Mouse (Mus musculus) G1E (cell line): ENCODE measurements around the gene Isg15. TPM values are rescaled to one million over a fixed set of nuclear protein-coding genes. Genes with fewer than 3 reads are reported as not detected.
"Not testable (repeated sequence)": the region's sequence is repeated elsewhere in the genome, so short reads cannot be mapped to it uniquely, and the experiment has no call there.

Source experiments
- ATAC-seq: 2 replicates; pipeline ENCODE4 v1.8.0; 2016; ENCODE audit warnings: mild to moderate bottlenecking; ENCODE audit not compliant: insufficient number of reproducible peaks, poor library complexity, low FRiP score, severe bottlenecking; ENCODE audit errors: extremely low read depth
- DNase-seq: peaks from one replicate; pipeline ENCODE4 v3.0.0; 2012; ENCODE audit warnings: low spot score
- H3K27me3 ChIP-seq: 2 replicates; pipeline ENCODE4 v1.6.1; 2012; ENCODE audit warnings: mild to moderate bottlenecking, low read length, inconsistent platforms; ENCODE audit not compliant: insufficient read depth
- H3K36me3 ChIP-seq: replicated peaks from 2 replicates; pipeline ENCODE3; 2012; ENCODE audit warnings: mild to moderate bottlenecking, inconsistent platforms
- H3K4me1 ChIP-seq: 2 replicates; pipeline ENCODE4 v1.6.1; 2012; ENCODE audit warnings: low read depth, low read length, inconsistent platforms, mixed read lengths; ENCODE audit not compliant: insufficient read depth
- H3K4me3 ChIP-seq: 2 replicates; pipeline ENCODE4 v1.5.1; 2012; ENCODE audit warnings: low read depth, mild to moderate bottlenecking, inconsistent platforms, low read length, moderate library complexity, mixed read lengths
- H3K9me3 ChIP-seq: replicated peaks from 2 replicates; pipeline ENCODE4 v1.6.1; 2012; ENCODE audit warnings: inconsistent platforms
- CTCF ChIP-seq: IDR thresholded peaks from 2 replicates; pipeline ENCODE4 v1.5.1; 2012; ENCODE audit warnings: low read depth, low read length, inconsistent platforms, mixed read lengths
- GATA1 ChIP-seq: IDR thresholded peaks from 2 replicates; pipeline ENCODE4 v1.6.1; 2012; ENCODE audit warnings: borderline replicate concordance, low read length, inconsistent platforms, mixed read lengths
- GATA2 ChIP-seq: IDR thresholded peaks from 2 replicates; pipeline ENCODE4 v1.6.1; 2012; ENCODE audit warnings: low read depth, low read length, inconsistent platforms, borderline replicate concordance
- POLR2AphosphoS5 ChIP-seq: IDR thresholded peaks from 2 replicates; pipeline ENCODE4 v1.6.1; 2012; ENCODE audit warnings: low read depth, low read length, inconsistent platforms; ENCODE audit not compliant: insufficient replicate concordance
- TAL1 ChIP-seq: conservative IDR thresholded peaks from 2 replicates; pipeline ENCODE4 v1.6.1; 2012; ENCODE audit warnings: low read depth, low read length, inconsistent platforms, mixed read lengths
- polyA plus RNA-seq: library from polyadenylated mRNA; stranded (reverse); fragments of >175 nt; gene quantifications from 2 replicates; pipeline ENCODE4 v1.2.3, GENCODE M21; 2012
- total RNA-seq, 2 experiments: library from RNA; stranded (forward) in 1 of 2; stranded (reverse) in 1 of 2; fragments of 200-1000 nt in 1 of 2; fragments of >200 nt in 1 of 2; fragmentation: Nextera tagmentation in 1 of 2; gene quantifications; 2 replicates each; pipeline ENCODE4 v1.2.3; 2014 to 2017

Gene Isg15
- total and polyA plus RNA-seq, 3 experiments, result 0.16 TPM; not detected in 1

DNA sequence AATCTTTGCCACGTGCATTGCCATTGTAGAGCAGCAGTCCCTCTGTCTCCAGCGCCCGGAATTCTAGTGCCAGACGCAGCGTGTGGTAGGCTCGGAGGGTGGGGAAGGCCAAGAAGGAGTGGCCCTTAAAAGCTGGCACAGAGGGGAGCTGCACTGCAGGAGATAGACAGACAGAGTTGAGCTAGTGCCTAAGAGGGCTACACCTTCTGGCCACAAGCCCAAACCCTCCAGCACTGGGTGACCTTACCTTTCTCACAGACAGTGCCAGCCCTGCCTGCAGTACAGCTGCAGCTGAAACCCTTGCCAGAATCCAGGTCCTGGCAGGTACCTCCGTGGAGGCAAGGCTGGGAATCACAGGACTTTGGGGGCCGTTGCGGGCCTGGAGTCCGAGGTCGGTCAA lies 28.8 kb downstream of the Isg15 start:
- DNase-seq (no peak), ATAC-seq (no peak)
- H3K9me3 ChIP-seq, result peaks cover 72% of the 10 kb centered on the region
- no peaks in the 10 kb centered on the region for H3K4me1 ChIP-seq
- TF ChIP-seq GATA2, result no peak
- TF ChIP-seq TAL1, result no peak
- TF ChIP-seq GATA1, result no peak
- no peak for TF ChIP-seq POLR2AphosphoS5
- TF ChIP-seq CTCF, result no peak
- H3K27me3 ChIP-seq, result no peaks in the 10 kb centered on the region; the same call in 1 of the 2 replicates
- no peak overlapping the region for H3K4me3 ChIP-seq
- no peaks in the 10 kb centered on the region for H3K36me3 ChIP-seq

DNA sequence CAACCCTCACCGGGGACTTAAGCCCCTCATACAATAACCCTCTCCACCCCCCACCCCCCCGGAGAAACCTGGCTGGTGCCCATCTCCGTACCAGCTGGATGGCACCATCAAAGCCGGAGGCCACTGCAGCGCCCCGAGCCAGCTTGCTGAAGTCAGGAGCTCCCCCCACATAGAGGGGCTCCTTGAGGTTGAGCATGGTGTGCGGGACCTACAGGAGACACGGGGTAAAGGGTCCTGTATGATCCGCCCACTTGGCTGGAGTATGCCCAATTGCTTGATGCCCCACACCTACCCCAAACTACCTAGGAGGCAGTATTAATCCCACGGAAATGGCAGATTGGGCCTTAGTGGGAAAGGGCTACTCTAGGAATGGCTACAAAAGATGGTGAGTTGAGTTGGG lies 31.5 kb downstream of the Isg15 start:
- no peak for ATAC-seq
- DNase-seq, result no peak
- TF ChIP-seq TAL1, result no peak
- no peak for TF ChIP-seq GATA2
- no peak for TF ChIP-seq CTCF
- no peak for TF ChIP-seq POLR2AphosphoS5
- TF ChIP-seq GATA1, result no peak

DNA sequence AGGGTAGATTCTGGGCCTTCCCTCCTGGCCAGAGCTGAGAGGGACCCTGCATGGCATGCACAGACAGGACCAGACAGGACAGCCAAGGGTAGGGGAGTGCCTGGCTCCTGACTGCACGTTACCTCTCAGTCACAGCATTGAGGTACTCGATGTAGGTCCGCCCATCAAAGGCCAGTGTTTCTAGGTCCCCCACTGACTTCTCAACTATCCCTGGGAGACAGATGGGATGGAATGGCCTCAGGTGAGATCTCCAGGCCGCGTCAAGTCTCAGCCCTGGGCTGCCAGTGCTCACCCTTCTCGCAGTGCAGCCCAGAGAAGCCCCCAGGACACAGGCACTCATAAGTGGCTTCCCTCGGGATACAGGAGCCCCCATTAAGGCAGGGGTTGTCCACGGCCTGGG lies 32.0 kb downstream of the Isg15 start:
- no peak overlapping the region for H3K4me3 ChIP-seq
- H3K27me3 ChIP-seq, result peaks cover 2% of the 10 kb centered on the region; the same call in 1 of the 2 replicates
- no peak for DNase-seq
- TF ChIP-seq TAL1, result no peak
- TF ChIP-seq GATA2, result no peak
- H3K4me1 ChIP-seq, result no peaks in the 10 kb centered on the region
- no peaks in the 10 kb centered on the region for H3K36me3 ChIP-seq
- no peak for ATAC-seq
- peaks cover 51% of the 10 kb centered on the region for H3K9me3 ChIP-seq

More for the DNA sequence above, 31.5 kb downstream of the Isg15 start:
- H3K9me3 ChIP-seq, result peaks cover 53% of the 10 kb centered on the region
- no peaks in the 10 kb centered on the region for H3K4me1 ChIP-seq
- H3K36me3 ChIP-seq, result no peaks in the 10 kb centered on the region
- H3K27me3 ChIP-seq, result peaks cover 2% of the 10 kb centered on the region; the same call in 1 of the 2 replicates
- no peak overlapping the region for H3K4me3 ChIP-seq

DNA sequence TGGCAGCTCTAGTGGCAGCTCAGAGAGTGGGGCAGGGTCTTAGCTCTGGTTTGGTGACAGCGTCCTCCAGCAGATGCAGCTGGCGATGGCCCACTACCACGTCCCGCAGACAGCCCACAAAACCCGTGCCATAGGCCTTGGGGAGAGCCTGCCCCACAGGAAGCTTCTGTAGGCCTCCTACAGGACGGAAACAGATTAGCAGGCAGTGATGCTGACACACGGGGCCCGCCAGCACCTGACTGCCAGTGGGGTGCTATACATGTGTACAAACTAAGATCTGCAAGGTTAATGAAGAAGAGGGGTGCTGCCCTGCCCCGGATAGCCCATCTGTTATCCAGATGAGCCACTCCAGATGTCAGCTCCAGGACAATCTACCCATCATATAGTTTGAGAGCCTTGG lies 34.1 kb downstream of the Isg15 start:
- peaks cover 2% of the 10 kb centered on the region; the same call in 1 of the 2 replicates for H3K27me3 ChIP-seq
- DNase-seq, result no peak
- no peak for ATAC-seq
- H3K4me3 ChIP-seq, result no peak overlapping the region
- no peaks in the 10 kb centered on the region for H3K4me1 ChIP-seq
- peaks cover 48% of the 10 kb centered on the region for H3K9me3 ChIP-seq
- H3K36me3 ChIP-seq, result no peaks in the 10 kb centered on the region
- TF ChIP-seq GATA1 (no peak), CTCF (no peak), POLR2AphosphoS5 (no peak), GATA2 (no peak), TAL1 (no peak)

GRCm38 (mm10) chr4:156154771-156155170 lies 45.8 kb downstream of the Isg15 start:
- Histone ChIP-seq H3K4me3 (no peak overlapping the region), H3K4me1 (no peaks in the 10 kb centered on the region), H3K9me3 (peaks cover 33% of the 10 kb centered on the region), H3K27me3 (no peaks in the 10 kb centered on the region), H3K36me3 (no peaks in the 10 kb centered on the region)
- DNase-seq, result no peak
- TF ChIP-seq GATA1, result no peak
- TF ChIP-seq GATA2, result no peak
- no peak for ATAC-seq

GRCm38 (mm10) chr4:156150887-156151286 lies 49.7 kb downstream of the Isg15 start:
- H3K4me1 ChIP-seq, DNase-seq, H3K4me3 ChIP-seq, H3K27me3 ChIP-seq, H3K36me3 ChIP-seq, ATAC-seq: not testable (repeated sequence)
- peaks cover 12% of the 10 kb centered on the region for H3K9me3 ChIP-seq

Other genes with a start within 250 kb of the Isg15 start
- gene C1qtnf12, start 238.5 kb downstream of the Isg15 start, total RNA-seq (2014; fragmentation: Nextera tagmentation), result 17.0 and 19.9 TPM in 2 replicates
- 9.7 and 14.2 TPM in 2 replicates for gene C1qtnf12, start 238.5 kb downstream of the Isg15 start, total RNA-seq (2017)
- 43.7 and 60.7 TPM in 2 replicates for gene C1qtnf12, start 238.5 kb downstream of the Isg15 start, polyA plus RNA-seq
- gene B3galt6, start 208.2 kb downstream of the Isg15 start, total RNA-seq (2014; fragmentation: Nextera tagmentation), result 3.6 and 5.1 TPM in 2 replicates
- gene B3galt6, start 208.2 kb downstream of the Isg15 start, total RNA-seq (2017), result 11.6 and 11.7 TPM in 2 replicates
- 4.1 and 4.2 TPM in 2 replicates for gene B3galt6, start 208.2 kb downstream of the Isg15 start, polyA plus RNA-seq
- 51.0 and 94.4 TPM in 2 replicates for gene Sdf4, start 207.9 kb downstream of the Isg15 start, total RNA-seq (2014; fragmentation: Nextera tagmentation)
- gene Sdf4, start 207.9 kb downstream of the Isg15 start, total RNA-seq (2017), result 156 and 163 TPM in 2 replicates
- gene Sdf4, start 207.9 kb downstream of the Isg15 start, polyA plus RNA-seq, result 30.7 and 31.8 TPM in 2 replicates
- 2.3 and 2.5 TPM in 2 replicates for gene Tnfrsf4, start 187.0 kb downstream of the Isg15 start, total RNA-seq (2014; fragmentation: Nextera tagmentation)
- gene Tnfrsf4, start 187.0 kb downstream of the Isg15 start, total RNA-seq (2017), result 1.2 and 3.1 TPM in 2 replicates
- gene Tnfrsf4, start 187.0 kb downstream of the Isg15 start, polyA plus RNA-seq, result 0.58 and 1.1 TPM in 2 replicates
- not detected in 2 replicates for gene Tnfrsf18, start 174.7 kb downstream of the Isg15 start, total RNA-seq (2014; fragmentation: Nextera tagmentation)
- gene Tnfrsf18, start 174.7 kb downstream of the Isg15 start, total RNA-seq (2017), result 0.22 TPM in 1 of 2 replicates, not detected in the other
- not detected in 2 replicates for gene Tnfrsf18, start 174.7 kb downstream of the Isg15 start, polyA plus RNA-seq
- 1.5 TPM in 1 of 2 replicates, not detected in the other for gene Ttll10, start 141.4 kb downstream of the Isg15 start, total RNA-seq (2014; fragmentation: Nextera tagmentation)
- gene Ttll10, start 141.4 kb downstream of the Isg15 start, total RNA-seq (2017), result 0.12 TPM in 1 of 2 replicates, not detected in the other
- not detected in 2 replicates for gene Ttll10, start 141.4 kb downstream of the Isg15 start, polyA plus RNA-seq
- 67.9 and 74.6 TPM in 2 replicates for gene 9430015G10Rik, start 90.8 kb downstream of the Isg15 start, total RNA-seq (2014; fragmentation: Nextera tagmentation)
- 43.6 and 52.0 TPM in 2 replicates for gene 9430015G10Rik, start 90.8 kb downstream of the Isg15 start, total RNA-seq (2017)
- gene 9430015G10Rik, start 90.8 kb downstream of the Isg15 start, polyA plus RNA-seq, result 10.4 and 13.5 TPM in 2 replicates
- 0.49 and 2.3 TPM in 2 replicates for gene Rnf223, start 70.3 kb downstream of the Isg15 start, total RNA-seq (2014; fragmentation: Nextera tagmentation)
- gene Rnf223, start 70.3 kb downstream of the Isg15 start, total RNA-seq (2017), result 0.16 and 0.17 TPM in 2 replicates
- gene Rnf223, start 70.3 kb downstream of the Isg15 start, polyA plus RNA-seq, result 0.11 and 0.12 TPM in 2 replicates
- 1.7 and 2.0 TPM in 2 replicates for gene Agrn, start 3.3 kb downstream of the Isg15 start, total RNA-seq (2014; fragmentation: Nextera tagmentation)
- 0.38 and 0.70 TPM in 2 replicates for gene Agrn, start 3.3 kb downstream of the Isg15 start, total RNA-seq (2017)
- 0.48 and 0.70 TPM in 2 replicates for gene Agrn, start 3.3 kb downstream of the Isg15 start, polyA plus RNA-seq
- not detected in 2 replicates for gene AW011738, start 2.5 kb upstream of the Isg15 start, total RNA-seq (2014; fragmentation: Nextera tagmentation)
- 0.11 TPM in 1 of 2 replicates, not detected in the other for gene AW011738, start 2.5 kb upstream of the Isg15 start, total RNA-seq (2017)
- gene AW011738, start 2.5 kb upstream of the Isg15 start, polyA plus RNA-seq, result not detected in 2 replicates
- gene Perm1, start 15.1 kb upstream of the Isg15 start, total RNA-seq (2014; fragmentation: Nextera tagmentation), result not detected in 2 replicates
- 0.05 TPM in 1 of 2 replicates, not detected in the other for gene Perm1, start 15.1 kb upstream of the Isg15 start, total RNA-seq (2017)
- not detected in 2 replicates for gene Perm1, start 15.1 kb upstream of the Isg15 start, polyA plus RNA-seq
- 14.7 and 19.4 TPM in 2 replicates for gene Plekhn1, start 34.0 kb upstream of the Isg15 start, total RNA-seq (2014; fragmentation: Nextera tagmentation)
- 8.9 and 9.6 TPM in 2 replicates for gene Plekhn1, start 34.0 kb upstream of the Isg15 start, total RNA-seq (2017)
- 11.3 and 13.4 TPM in 2 replicates for gene Plekhn1, start 34.0 kb upstream of the Isg15 start, polyA plus RNA-seq
- gene Noc2l, start 35.2 kb upstream of the Isg15 start, total RNA-seq (2014; fragmentation: Nextera tagmentation), result 131 and 141 TPM in 2 replicates
- 73.7 and 86.3 TPM in 2 replicates for gene Noc2l, start 35.2 kb upstream of the Isg15 start, total RNA-seq (2017)
- 93.0 and 102 TPM in 2 replicates for gene Noc2l, start 35.2 kb upstream of the Isg15 start, polyA plus RNA-seq
- 24.2 TPM in 1 of 2 replicates, not detected in the other for gene Samd11, start 54.8 kb upstream of the Isg15 start, total RNA-seq (2014; fragmentation: Nextera tagmentation)
- 0.11 and 0.23 TPM in 2 replicates for gene Samd11, start 54.8 kb upstream of the Isg15 start, total RNA-seq (2017)
- gene Samd11, start 54.8 kb upstream of the Isg15 start, polyA plus RNA-seq, result 0.07 and 0.12 TPM in 2 replicates
- not detected in 2 replicates for gene Vmn2r-ps159, start 130.3 kb upstream of the Isg15 start, total RNA-seq (2014; fragmentation: Nextera tagmentation)
- not detected in 2 replicates for gene Vmn2r-ps159, start 130.3 kb upstream of the Isg15 start, total RNA-seq (2017)
- gene Vmn2r-ps159, start 130.3 kb upstream of the Isg15 start, polyA plus RNA-seq, result not detected in 2 replicates